Mouse (Mus musculus) kidney, postnatal 14 days (tissue): ENCODE results near the gene Rbpjl.

Source experiments
- DNase-seq: peaks from one replicate; pipeline ENCODE4 v3.0.0; 2022; ENCODE audit warnings: mixed read lengths

The Rbpjl gene

GRCm38 (mm10) chr2:164396076-164396475 is 6.9 kb upstream of the Rbpjl start:
- DNase-seq = no peak

GRCm38 (mm10) chr2:164396911-164397310 is 6.0 kb upstream of the Rbpjl start:
- DNase-seq = no peak

- no peak for DNase-seq
These were observed 598 bp downstream of the Rbpjl start for GRCm38 (mm10) chr2:164403396-164404081.

GRCm38 (mm10) chr2:164404082-164404990 is 1.4 kb downstream of the Rbpjl start:
- peak; percentile 73 for DNase-seq

- no peak for DNase-seq
These were observed 2.1 kb downstream of the Rbpjl start, which contains the start of gene Matn4 for GRCm38 (mm10) chr2:164405060-164405459. Matn4 (minus strand) TSS chr2:164405160.

- no peak for DNase-seq
These were observed 2.6 kb downstream of the Rbpjl start for GRCm38 (mm10) chr2:164405519-164405918.

- DNase-seq = peak; percentile 82
These were observed 4.8 kb downstream of the Rbpjl start for GRCm38 (mm10) chr2:164407708-164408107.

- DNase-seq = no peak
These were observed 11.2 kb downstream of the Rbpjl start for GRCm38 (mm10) chr2:164414167-164414566.

- no peak for DNase-seq
These were observed 11.6 kb downstream of the Rbpjl start for GRCm38 (mm10) chr2:164414581-164414980.

GRCm38 (mm10) chr2:164417198-164417597 is 14.3 kb downstream of the Rbpjl start:
- DNase-seq = no peak

- peak; percentile 65 for DNase-seq
These were observed 15.5 kb downstream of the Rbpjl start for GRCm38 (mm10) chr2:164418308-164418875.

GRCm38 (mm10) chr2:164419489-164419888 is 16.5 kb downstream of the Rbpjl start:
- DNase-seq = no peak

- DNase-seq = no peak
These were observed 18.4 kb downstream of the Rbpjl start for GRCm38 (mm10) chr2:164421306-164421705.

- no peak for DNase-seq
These were observed 19.0 kb downstream of the Rbpjl start for GRCm38 (mm10) chr2:164421979-164422378.

GRCm38 (mm10) chr2:164422675-164423393 is 19.9 kb downstream of the Rbpjl start:
- DNase-seq = no peak

GRCm38 (mm10) chr2:164423464-164423863 is 20.5 kb downstream of the Rbpjl start:
- DNase-seq = no peak

GRCm38 (mm10) chr2:164424406-164424805 is 21.5 kb downstream of the Rbpjl start:
- no peak for DNase-seq

GRCm38 (mm10) chr2:164425401-164425800 is 22.5 kb downstream of the Rbpjl start:
- peak; percentile 68 for DNase-seq

GRCm38 (mm10) chr2:164426121-164426520 is 23.2 kb downstream of the Rbpjl start:
- no peak for DNase-seq

GRCm38 (mm10) chr2:164426952-164427351 is 24.0 kb downstream of the Rbpjl start:
- DNase-seq = no peak

- DNase-seq = no peak
These were observed 25.5 kb downstream of the Rbpjl start for GRCm38 (mm10) chr2:164428451-164428850.

- no peak for DNase-seq
These were observed 27.1 kb downstream of the Rbpjl start for GRCm38 (mm10) chr2:164429881-164430615.
